ENCODE assay signal across 8 mouse cellular contexts in the genomic region with DNA sequence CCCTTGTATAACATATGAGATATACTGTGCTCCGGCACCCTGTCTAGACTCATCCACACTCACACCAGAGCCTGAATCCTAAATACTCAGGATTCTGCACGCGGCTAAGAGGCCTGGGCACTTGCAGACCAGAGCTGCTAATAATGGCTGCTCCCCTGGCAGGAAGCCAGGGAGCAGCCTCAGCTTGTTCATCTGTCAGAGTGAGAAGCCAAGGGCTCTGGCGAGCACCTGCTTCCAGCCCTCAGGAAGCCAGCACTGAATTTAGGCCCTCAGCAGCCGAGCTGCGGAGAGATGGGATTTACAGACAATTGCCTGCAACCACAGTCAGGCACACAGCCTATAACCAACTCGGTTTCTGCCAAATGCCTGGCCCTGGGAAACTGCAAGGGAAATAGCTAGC. TPM values are rescaled to one million over a fixed set of nuclear protein-coding genes. Genes with fewer than 3 reads are reported as not detected.
A peak's percentile ranks its signal among the peaks of the same experiment; 100 is the strongest.
DNase-seq lines count a peak whose midpoint lies in the region; ATAC-seq and TF ChIP-seq lines count a peak whose summit lies in the region.

No protein-coding gene starts in this region.

- H3K27ac ChIP-seq in lung, embryonic 15.5 days: peak overlapping the region; percentile 29
- peak overlapping the region; percentile 8; the same call in 1 of the 2 replicates for H3K27ac ChIP-seq in heart, adult 2 months

- intact Hi-C loops in heart, adult 2 months (cut with DNase I): no loop called here

- 25% methylated on average over 7 of the region's 7 CpGs for WGBS in lung, embryonic 15.5 days
- 51% methylated on average over 7 of the region's 7 CpGs for WGBS in lung, adult 2 months
- 21% methylated on average over 7 of the region's 7 CpGs for WGBS in heart, adult 2 months

- peak; percentile 24; the same call in 1 of the 2 replicates for ATAC-seq in lung, embryonic 15.5 days (ENCODE audit: borderline replicate concordance, extremely low read depth, low FRiP score, low TSS enrichment)

- peaks cover 24% of the 10 kb centered on the region for H3K4me1 ChIP-seq in lung, embryonic 15.5 days
- no peaks in the 10 kb centered on the region for H3K4me1 ChIP-seq in lung, adult 2 months (ENCODE audit: control insufficient read depth, insufficient read depth, low read length)
- peaks cover 4% of the 10 kb centered on the region; the same call in 1 of the 2 replicates for H3K4me1 ChIP-seq in heart, adult 2 months (ENCODE audit: control insufficient read depth, insufficient read depth, low read length)

- H3K4me2 ChIP-seq in lung, embryonic 15.5 days: no peak overlapping the region

- TF ChIP-seq CTCF in lung, adult 2 months (IDR thresholded peaks at IDR 0.05; ENCODE audit: insufficient read depth, low read length): no peak
- TF ChIP-seq CTCF in heart, adult 2 months (IDR thresholded peaks at IDR 0.05): no peak

- no peaks in the 10 kb centered on the region for H3K36me3 ChIP-seq in lung, embryonic 15.5 days
- no peaks in the 10 kb centered on the region for H3K36me3 ChIP-seq in heart, adult 2 months (ENCODE audit: control insufficient read depth, insufficient read depth, low read length)

- H3K9ac ChIP-seq in lung, embryonic 15.5 days: no peak overlapping the region
- H3K9ac ChIP-seq in heart, adult 2 months (ENCODE audit: low read depth, low read length): no peak overlapping the region

- DNase-seq in lung, adult 2 months: no peak
- peak; percentile 84 to 86 for DNase-seq in cerebellum, postnatal 25 days
- peak; percentile 41 to 65 for DNase-seq in heart, adult 2 months
- DNase-seq in layer of hippocampus, adult 9-11 months: peak; percentile 48
- peak; percentile 79 to 83 for DNase-seq in right cerebral cortex, postnatal 10 days (ENCODE audit: low spot score in 2 of 2)
- no peak for DNase-seq in testis, postnatal 14 days (ENCODE audit: low spot score)
- DNase-seq in kidney, adult 8-10 months: no peak

- TF ChIP-seq POLR2A in lung, adult 2 months (IDR thresholded peaks at IDR 0.05; ENCODE audit: borderline replicate concordance, extremely low read depth, low read depth, low read length): no peak
- no peak for TF ChIP-seq POLR2A in heart, adult 2 months (IDR thresholded peaks at IDR 0.05; ENCODE audit: insufficient read depth, low read depth, low read length)

- no peaks in the 10 kb centered on the region for H3K9me3 ChIP-seq in lung, embryonic 15.5 days

- no peak for TF ChIP-seq EP300 in heart, adult 2 months (IDR thresholded peaks at IDR 0.05; ENCODE audit: insufficient read depth, low read depth, low read length)

- H3K79me2 ChIP-seq in heart, adult 2 months (replicated peaks; ENCODE audit: control insufficient read depth, insufficient read depth, low read length): no peaks in the 10 kb centered on the region

- no peak overlapping the region for H3K4me3 ChIP-seq in lung, embryonic 15.5 days
- H3K4me3 ChIP-seq in lung, adult 2 months (replicated peaks; ENCODE audit: extremely low read depth, low read depth, low read length): no peak overlapping the region
- H3K4me3 ChIP-seq in heart, adult 2 months: no peak overlapping the region

- H3K27me3 ChIP-seq in lung, embryonic 15.5 days: no peaks in the 10 kb centered on the region
- H3K27me3 ChIP-seq in heart, adult 2 months (ENCODE audit: control insufficient read depth, insufficient read depth, low read length): no peaks in the 10 kb centered on the region

RNA-seq across cellular contexts. Expression of gene Nfib, which starts 15.3 kb away (rescaled TPM):
- polyA plus RNA-seq in lung, embryonic 15.5 days (2015; fragmentation: Nextera tagmentation; extraction: Ambion mirVana): 107 and 113 TPM in 2 replicates
- 35.6 and 48.1 TPM in 2 replicates for polyA plus RNA-seq in lung, adult 2 months (2012; rRNA removed)
- total RNA-seq in heart, adult 2 months (2021): 100 to 1,000 TPM; 118 to 121 TPM
- polyA plus RNA-seq in heart, adult 2 months (2012; rRNA removed): 32.1 and 44.2 TPM in 2 replicates

Comparison
In these comparisons a context has a peak if more than half of its experiments do, and no peak if none do; other contexts are left out.
1. DNase-seq: peak in cerebellum, postnatal 25 days (2 of 2), heart, adult 2 months (2 of 2), layer of hippocampus, adult 9-11 months (single experiment) and right cerebral cortex, postnatal 10 days (2 of 2); none in lung, adult 2 months (single experiment), testis, postnatal 14 days (single experiment) and kidney, adult 8-10 months (0 of 2).